10 mouse cellular contexts compared by ENCODE assay signal in genomic region chr10:39451065-39451464, GRCm38 (mm10).
DNase-seq lines count a peak whose midpoint lies in the region; ATAC-seq lines count a peak whose summit lies in the region.
"Had no signal": no experiment of that assay in that cellular context is flagged by ENCODE, and none has a peak within 500 bp of the region (broad histone marks: within the 10 kb centered on the region; RNA-seq: fewer than 3 reads in every experiment).

No protein-coding gene starts in this region.

- H3K4me3 ChIP-seq in forebrain, embryonic 10.5 days, result no peak overlapping the region
- H3K4me3 ChIP-seq in forebrain, embryonic 16.5 days (replicated peaks; ENCODE audit: low read length), result no peak overlapping the region
- no peak overlapping the region for H3K4me3 ChIP-seq in heart, embryonic 11.5 days (ENCODE audit: low read depth, low read length)
- no peak overlapping the region for H3K4me3 ChIP-seq in kidney, embryonic 16.5 days (ENCODE audit: low read length)
- H3K4me3 ChIP-seq: limb, embryonic 13.5 days had no signal

- peak overlapping the region; percentile 67 for H3K27ac ChIP-seq in forebrain, embryonic 10.5 days
- H3K27ac ChIP-seq in forebrain, embryonic 16.5 days (ENCODE audit: low read length), result no peak overlapping the region
- 0 out of 2 replicates have a peak overlapping the region, but pooled peaks have one; percentile 35 for H3K27ac ChIP-seq in heart, embryonic 11.5 days (ENCODE audit: low read depth, low read length)
- H3K27ac ChIP-seq in kidney, embryonic 16.5 days (ENCODE audit: low read length), result peak overlapping the region; percentile 55; the same call in 1 of the 2 replicates

- 0 out of 2 replicates have a peak, but pooled peaks cover 4% of the 10 kb centered on the region for H3K36me3 ChIP-seq in forebrain, embryonic 10.5 days (replicated peaks)
- H3K36me3 ChIP-seq in forebrain, embryonic 16.5 days (ENCODE audit: control insufficient read depth, insufficient read depth), result no peaks in the 10 kb centered on the region
- H3K36me3 ChIP-seq in heart, embryonic 11.5 days (ENCODE audit: control insufficient read depth, insufficient read depth, low read length), result no peaks in the 10 kb centered on the region
- no peaks in the 10 kb centered on the region for H3K36me3 ChIP-seq in kidney, embryonic 16.5 days (ENCODE audit: insufficient read depth, low read length)

- intact Hi-C loops in left cerebral cortex, postnatal 25 days (cut with DNase I), result loop anchor here (5.0 kb wide), 1 partner anchor 79 kb away; no protein-coding TSS in a partner anchor

- H3K9me3 ChIP-seq in forebrain, embryonic 10.5 days, result no peaks in the 10 kb centered on the region
- no peaks in the 10 kb centered on the region for H3K9me3 ChIP-seq in forebrain, embryonic 16.5 days (ENCODE audit: control insufficient read depth, low read length)
- H3K9me3 ChIP-seq in heart, embryonic 11.5 days (replicated peaks; ENCODE audit: control insufficient read depth, low read length), result no peaks in the 10 kb centered on the region
- no peaks in the 10 kb centered on the region for H3K9me3 ChIP-seq in kidney, embryonic 16.5 days (ENCODE audit: low read length)
- H3K9me3 ChIP-seq: limb, embryonic 13.5 days had no signal

- no peak for DNase-seq in forebrain, embryonic 10.5 days (ENCODE audit: extremely low spot score, low spot score)
- DNase-seq in lung, postnatal 14 days, result peak; percentile 51
- DNase-seq in left cerebral cortex, postnatal 25 days (ENCODE audit: low spot score in 2 of 2), result no peak
- DNase-seq in urinary bladder, postnatal 10 days (ENCODE audit: low spot score), result no peak
- DNase-seq: retina, postnatal 1 day had no signal

- peaks cover 43% of the 10 kb centered on the region for H3K4me1 ChIP-seq in forebrain, embryonic 10.5 days
- H3K4me1 ChIP-seq in forebrain, embryonic 16.5 days (replicated peaks; ENCODE audit: control insufficient read depth, insufficient read depth, low read length), result peaks cover 24% of the 10 kb centered on the region
- H3K4me1 ChIP-seq in heart, embryonic 11.5 days (ENCODE audit: control insufficient read depth, insufficient read depth, low read length), result peaks cover 20% of the 10 kb centered on the region
- H3K4me1 ChIP-seq in kidney, embryonic 16.5 days (ENCODE audit: insufficient read depth, low read length), result peaks cover 33% of the 10 kb centered on the region

- no peak overlapping the region for H3K9ac ChIP-seq in forebrain, embryonic 16.5 days (replicated peaks; ENCODE audit: low read depth, low read length)
- H3K9ac ChIP-seq in heart, embryonic 11.5 days (ENCODE audit: low read depth, low read length), result no peak overlapping the region
- no peak overlapping the region for H3K9ac ChIP-seq in kidney, embryonic 16.5 days (replicated peaks; ENCODE audit: low read length)
- H3K9ac ChIP-seq: limb, embryonic 13.5 days had no signal

- WGBS in forebrain, embryonic 10.5 days, result 70% methylated on average over 6 of the region's 6 CpGs
- 80% methylated on average over 6 of the region's 6 CpGs for WGBS in forebrain, embryonic 16.5 days
- WGBS in heart, embryonic 11.5 days (ENCODE audit: insufficient replicate concordance), result 50% methylated on average over 6 of the region's 6 CpGs
- WGBS in kidney, embryonic 16.5 days, result 64% methylated on average over 6 of the region's 6 CpGs

- no peak overlapping the region for H3K4me2 ChIP-seq in forebrain, embryonic 16.5 days (ENCODE audit: low read length)
- H3K4me2 ChIP-seq in heart, embryonic 11.5 days, result no peak overlapping the region
- no peak overlapping the region for H3K4me2 ChIP-seq in kidney, embryonic 16.5 days (replicated peaks; ENCODE audit: low read depth, low read length)
- H3K4me2 ChIP-seq: limb, embryonic 13.5 days had no signal

- H3K27me3 ChIP-seq in forebrain, embryonic 10.5 days (ENCODE audit: poor library complexity, severe bottlenecking), result no peaks in the 10 kb centered on the region
- no peaks in the 10 kb centered on the region for H3K27me3 ChIP-seq in forebrain, embryonic 16.5 days (replicated peaks; ENCODE audit: control insufficient read depth, insufficient read depth, low read length)
- no peaks in the 10 kb centered on the region for H3K27me3 ChIP-seq in heart, embryonic 11.5 days (ENCODE audit: control insufficient read depth, insufficient read depth, low read length)
- H3K27me3 ChIP-seq in kidney, embryonic 16.5 days (ENCODE audit: insufficient read depth, low read length), result no peaks in the 10 kb centered on the region
- H3K27me3 ChIP-seq: limb, embryonic 13.5 days had no signal

- ATAC-seq in forebrain, embryonic 16.5 days, result no peak; the same call in 1 of the 2 replicates
- ATAC-seq in heart, embryonic 11.5 days (replicated peaks; ENCODE audit: insufficient number of reproducible peaks, low FRiP score, low TSS enrichment), result no peak
- ATAC-seq in kidney, embryonic 16.5 days (ENCODE audit: low FRiP score, low TSS enrichment), result no peak
- ATAC-seq in inflammation-experienced regulatory T-cells, adult 6 months, result no peak
